Mouse (Mus musculus) stomach, embryonic 15.5 days (tissue): ENCODE results near the gene 2810408A11Rik. TPM values are rescaled to one million over a fixed set of nuclear protein-coding genes. Genes with fewer than 3 reads are reported as not detected.
A peak's percentile ranks its signal among the peaks of the same experiment; 100 is the strongest.

Source experiments
- ATAC-seq: fragments of 200-750 bp; cut with Nextera tagmentation; 2 replicates; pipeline ENCODE4 v1.8.0; 2017; ENCODE audit warnings: low read depth, moderate number of reproducible peaks, moderate TSS enrichment; ENCODE audit not compliant: insufficient read depth, low FRiP score
- H3K27ac ChIP-seq: fragments of 300-500 bp; sonication (generic); 2 replicates; pipeline ENCODE4 v1.5.1; 2015; ENCODE audit warnings: mild to moderate bottlenecking, inconsistent platforms
- H3K27me3 ChIP-seq: fragments of 300-500 bp; sonication (generic); replicated peaks from 2 replicates; pipeline ENCODE4 v1.6.1; 2015; ENCODE audit warnings: inconsistent platforms
- H3K36me3 ChIP-seq: fragments of 300-500 bp; sonication (generic); 2 replicates; pipeline ENCODE4 v1.6.1; 2015; ENCODE audit warnings: inconsistent platforms
- H3K4me1 ChIP-seq: fragments of 300-500 bp; sonication (generic); 2 replicates; pipeline ENCODE4 v1.6.1; 2015; ENCODE audit warnings: inconsistent platforms
- H3K4me2 ChIP-seq: fragments of 300-500 bp; sonication (generic); 2 replicates; pipeline ENCODE4 v1.6.1; 2015; ENCODE audit warnings: mild to moderate bottlenecking, inconsistent platforms
- H3K4me3 ChIP-seq: fragments of 300-500 bp; sonication (generic); replicated peaks from 2 replicates; pipeline ENCODE4 v1.5.1; 2015; ENCODE audit warnings: inconsistent platforms
- H3K9ac ChIP-seq: fragments of 300-500 bp; sonication (generic); 2 replicates; pipeline ENCODE4 v1.6.1; 2015; ENCODE audit warnings: inconsistent platforms
- H3K9me3 ChIP-seq: fragments of 300-500 bp; sonication (generic); 2 replicates; pipeline ENCODE4 v1.6.1; 2016; ENCODE audit warnings: inconsistent platforms
- WGBS: fragments of 180-500 bp; shearing (Covaris S2); methylation state at CpG from one replicate; pipeline ENCODE4 v1.1.7; 2015; 5-methylcytosine and 5-hydroxymethylcytosine counted together
- microRNA-seq: library from miRNA; unstranded; fragments of <30 nt; microRNA quantifications from one replicate; pipeline ENCODE4, GENCODE M21; 2016
- polyA plus RNA-seq: library from polyadenylated mRNA; unstranded; fragments of >200 nt; fragmentation: Nextera tagmentation; extraction: Ambion mirVana; gene quantifications from 2 replicates; pipeline ENCODE4 v1.2.1, GENCODE M21; 2015

Gene 2810408A11Rik
- polyA plus RNA-seq, 1 experiment from 2014 or later, result 7.5 TPM

GRCm38 (mm10) chr11:69850754-69851153 is 50.0 kb downstream of the 2810408A11Rik start:
- ATAC-seq, result no peak
- H3K4me1 ChIP-seq, result peaks cover 22% of the 10 kb centered on the region
- no peak overlapping the region for H3K9ac ChIP-seq
- WGBS, result 73% methylated on average over 8 of the region's 8 CpGs
- H3K27ac ChIP-seq, result no peak overlapping the region
- peaks cover 44% of the 10 kb centered on the region for H3K36me3 ChIP-seq
- H3K27me3 ChIP-seq, result no peaks in the 10 kb centered on the region
- no peak overlapping the region for H3K4me3 ChIP-seq
- H3K4me2 ChIP-seq, result no peak overlapping the region
- H3K9me3 ChIP-seq, result no peaks in the 10 kb centered on the region

DNA sequence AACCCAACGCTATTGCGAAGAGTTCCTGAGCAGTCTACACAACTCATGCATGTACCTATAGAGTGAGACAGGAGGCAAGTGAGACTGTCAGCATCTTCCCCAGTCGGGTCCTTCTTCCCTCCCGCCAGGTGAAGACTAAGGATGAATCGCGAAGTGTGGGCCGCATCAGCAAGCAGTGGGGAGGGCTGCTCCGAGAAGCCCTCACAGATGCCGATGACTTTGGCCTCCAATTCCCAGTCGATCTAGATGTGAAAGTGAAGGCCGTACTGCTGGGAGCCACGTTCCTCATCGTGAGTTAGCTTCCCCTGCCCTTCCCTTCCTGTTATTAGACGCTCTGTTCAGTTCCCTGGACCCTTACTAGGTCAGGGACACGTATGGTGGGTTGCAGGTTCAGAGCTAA is 50.9 kb downstream of the 2810408A11Rik start:
- Histone ChIP-seq H3K4me3 (no peak overlapping the region), H3K9me3 (no peaks in the 10 kb centered on the region), H3K4me2 (no peak overlapping the region), H3K27ac (no peak overlapping the region), H3K4me1 (peaks cover 23% of the 10 kb centered on the region), H3K36me3 (peaks cover 44% of the 10 kb centered on the region), H3K9ac (no peak overlapping the region), H3K27me3 (no peaks in the 10 kb centered on the region)
- 90% methylated on average over 15 of the region's 15 CpGs for WGBS
- no peak for ATAC-seq

DNA sequence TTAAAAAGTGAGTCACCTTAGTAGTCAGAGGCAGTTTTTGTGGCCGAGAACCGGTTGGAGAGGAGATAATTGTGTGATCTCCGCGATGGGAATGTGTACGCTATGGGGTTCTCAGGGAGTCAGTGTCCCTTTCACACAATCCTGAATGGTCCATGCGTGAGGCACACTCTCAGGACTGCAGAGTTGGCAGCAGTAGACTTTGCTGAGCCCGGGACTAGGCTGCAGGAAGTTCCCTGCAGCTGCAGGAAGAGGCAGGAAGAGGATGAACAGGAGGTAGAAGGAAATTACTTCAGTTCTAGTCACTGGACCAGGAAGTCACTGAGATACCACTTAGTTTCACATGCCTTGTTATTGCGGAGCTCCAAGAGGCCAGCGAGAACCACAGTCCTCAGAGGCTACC is 51.7 kb downstream of the 2810408A11Rik start:
- H3K36me3 ChIP-seq, result peaks cover 44% of the 10 kb centered on the region
- WGBS, result 81% methylated on average over 9 of the region's 9 CpGs
- H3K4me1 ChIP-seq, result peaks cover 23% of the 10 kb centered on the region
- H3K27ac ChIP-seq, result 0 out of 2 replicates have a peak overlapping the region, but pooled peaks have one; percentile 3
- H3K9ac ChIP-seq, result no peak overlapping the region
- no peak overlapping the region for H3K4me2 ChIP-seq
- ATAC-seq, result no peak
- no peaks in the 10 kb centered on the region for H3K27me3 ChIP-seq
- no peaks in the 10 kb centered on the region for H3K9me3 ChIP-seq
- no peak overlapping the region for H3K4me3 ChIP-seq

DNA sequence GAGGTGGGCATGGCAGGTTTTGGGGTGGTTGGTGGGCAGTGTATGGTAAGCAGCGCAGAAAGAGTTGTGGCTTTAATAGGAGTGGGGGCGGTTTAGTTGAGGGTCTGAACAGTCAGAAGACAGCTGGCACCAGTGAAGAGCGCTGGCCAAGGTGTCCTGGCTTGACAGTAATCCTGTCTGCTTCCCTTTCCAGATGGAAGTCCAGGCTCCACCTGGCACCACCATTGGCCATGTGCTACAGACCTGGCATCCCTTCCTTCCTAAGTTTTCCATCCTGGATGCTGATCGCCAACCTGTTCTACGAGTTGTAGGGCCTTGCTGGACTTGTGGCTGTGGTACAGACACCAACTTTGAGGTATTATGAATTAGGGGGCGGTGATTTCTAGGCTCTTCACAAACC is 52.8 kb downstream of the 2810408A11Rik start:
- H3K4me3 ChIP-seq, result peak overlapping the region; percentile 72

More for the DNA sequence above, 52.8 kb downstream of the 2810408A11Rik start:
- Histone ChIP-seq H3K9ac (no peak overlapping the region), H3K27ac (no peak overlapping the region), H3K36me3 (peaks cover 44% of the 10 kb centered on the region), H3K9me3 (no peaks in the 10 kb centered on the region), H3K4me1 (peaks cover 21% of the 10 kb centered on the region), H3K4me2 (peak overlapping the region; percentile 84), H3K27me3 (no peaks in the 10 kb centered on the region)
- no peak for ATAC-seq
- WGBS, result 95% methylated on average over 6 of the region's 6 CpGs

Small RNA genes lying within 50 kb of the gene (microRNA-seq; reads per million reads assigned to microRNA genes)
- not detected for gene Mir6924

Other genes with a start within 250 kb of the 2810408A11Rik start
- gene Sox15, start 245.7 kb downstream of the 2810408A11Rik start, polyA plus RNA-seq, result 3.7 and 6.0 TPM in 2 replicates
- gene Mpdu1, start 238.3 kb downstream of the 2810408A11Rik start, polyA plus RNA-seq, result 58.7 and 66.1 TPM in 2 replicates
- gene Cd68, start 234.8 kb downstream of the 2810408A11Rik start, polyA plus RNA-seq, result 15.5 and 16.3 TPM in 2 replicates
- 442 and 514 TPM in 2 replicates for gene Eif4a1, start 228.6 kb downstream of the 2810408A11Rik start, polyA plus RNA-seq
- gene Senp3, start 218.9 kb downstream of the 2810408A11Rik start, polyA plus RNA-seq, result 69.1 and 74.5 TPM in 2 replicates
- 0.31 and 0.61 TPM in 2 replicates for gene Tnfsf13, start 215.2 kb downstream of the 2810408A11Rik start, polyA plus RNA-seq
- gene Tnfsf12, start 205.1 kb downstream of the 2810408A11Rik start, polyA plus RNA-seq, result 8.0 and 8.9 TPM in 2 replicates
- 3.3 and 3.5 TPM in 2 replicates for gene Tnfsfm13, start 204.9 kb downstream of the 2810408A11Rik start, polyA plus RNA-seq
- gene Polr2a, start 142.3 kb downstream of the 2810408A11Rik start, polyA plus RNA-seq, result 21.0 and 25.8 TPM in 2 replicates
- 0.12 TPM in 1 of 2 replicates, not detected in the other for gene Slc35g3, start 139.0 kb downstream of the 2810408A11Rik start, polyA plus RNA-seq
- gene Zbtb4, start 135.1 kb downstream of the 2810408A11Rik start, polyA plus RNA-seq, result 2.7 and 3.0 TPM in 2 replicates
- 5.1 and 6.0 TPM in 2 replicates for gene Chrnb1, start 105.0 kb downstream of the 2810408A11Rik start, polyA plus RNA-seq
- gene Fgf11, start 99.1 kb downstream of the 2810408A11Rik start, polyA plus RNA-seq, result 2.2 and 2.4 TPM in 2 replicates
- gene Tmem102, start 95.4 kb downstream of the 2810408A11Rik start, polyA plus RNA-seq, result 19.9 and 20.4 TPM in 2 replicates
- gene Gm39566, start 85.7 kb downstream of the 2810408A11Rik start, polyA plus RNA-seq, result not detected in 2 replicates
- gene Spem2, start 82.5 kb downstream of the 2810408A11Rik start, polyA plus RNA-seq, result not detected in 2 replicates
- not detected in 2 replicates for gene Spem1, start 78.8 kb downstream of the 2810408A11Rik start, polyA plus RNA-seq
- gene Nlgn2, start 63.2 kb downstream of the 2810408A11Rik start, polyA plus RNA-seq, result 6.3 and 7.4 TPM in 2 replicates
- gene Tmem256, start 62.5 kb downstream of the 2810408A11Rik start, polyA plus RNA-seq, result 400 and 416 TPM in 2 replicates
- gene Plscr3, start 54.6 kb downstream of the 2810408A11Rik start, polyA plus RNA-seq, result 80.8 and 81.3 TPM in 2 replicates
- gene Tnk1, start 42.3 kb downstream of the 2810408A11Rik start, polyA plus RNA-seq, result 12.9 and 15.4 TPM in 2 replicates
- gene Tmem95, start 23.0 kb downstream of the 2810408A11Rik start, polyA plus RNA-seq, result not detected in 2 replicates
- gene Kctd11, start 19.6 kb downstream of the 2810408A11Rik start, polyA plus RNA-seq, result 7.8 and 9.2 TPM in 2 replicates
- gene Acap1, start 5.4 kb downstream of the 2810408A11Rik start, polyA plus RNA-seq, result 5.0 and 6.1 TPM in 2 replicates
- 7.2 and 8.0 TPM in 2 replicates for gene Neurl4, start 85 bp upstream of the 2810408A11Rik start, polyA plus RNA-seq
- gene Gps2, start 12.9 kb upstream of the 2810408A11Rik start, polyA plus RNA-seq, result 66.2 and 69.1 TPM in 2 replicates
- gene Eif5a, start 21.0 kb upstream of the 2810408A11Rik start, polyA plus RNA-seq, result 1,591 and 1,597 TPM in 2 replicates
- 2.9 and 3.3 TPM in 2 replicates for gene Ybx2, start 34.8 kb upstream of the 2810408A11Rik start, polyA plus RNA-seq
- gene Slc2a4, start 47.2 kb upstream of the 2810408A11Rik start, polyA plus RNA-seq, result 26.3 and 28.9 TPM in 2 replicates
- 438 and 517 TPM in 2 replicates for gene Cldn7, start 63.8 kb upstream of the 2810408A11Rik start, polyA plus RNA-seq
- 23.0 and 23.2 TPM in 2 replicates for gene Ctdnep1, start 80.2 kb upstream of the 2810408A11Rik start, polyA plus RNA-seq
- gene Elp5, start 81.5 kb upstream of the 2810408A11Rik start, polyA plus RNA-seq, result 92.9 and 99.4 TPM in 2 replicates
- 459 and 473 TPM in 2 replicates for gene Gabarap, start 90.2 kb upstream of the 2810408A11Rik start, polyA plus RNA-seq
- gene Phf23, start 94.8 kb upstream of the 2810408A11Rik start, polyA plus RNA-seq, result 59.4 and 61.8 TPM in 2 replicates
- 31.9 and 33.9 TPM in 2 replicates for gene Dvl2, start 99.6 kb upstream of the 2810408A11Rik start, polyA plus RNA-seq
- gene Acadvl, start 114.4 kb upstream of the 2810408A11Rik start, polyA plus RNA-seq, result 84.8 and 95.4 TPM in 2 replicates
- 8.2 and 9.7 TPM in 2 replicates for gene Dlg4, start 116.0 kb upstream of the 2810408A11Rik start, polyA plus RNA-seq
- gene Asgr1, start 153.1 kb upstream of the 2810408A11Rik start, polyA plus RNA-seq, result 0.30 and 0.96 TPM in 2 replicates
- gene Asgr2, start 191.7 kb upstream of the 2810408A11Rik start, polyA plus RNA-seq, result 0.81 and 0.85 TPM in 2 replicates
- 0.50 and 1.0 TPM in 2 replicates for gene Mgl2, start 229.3 kb upstream of the 2810408A11Rik start, polyA plus RNA-seq